Mouse (Mus musculus): ENCODE data around the gene Prkce. TPM values are rescaled to one million over a fixed set of nuclear protein-coding genes. Genes with fewer than 3 reads are reported as not detected.

Gene Prkce
- total RNA-seq, 2 experiments from 2014 or later = 1.7 to 3.8 TPM

- ATAC-seq (replicated peaks; ENCODE audit: low FRiP score, low TSS enrichment, poor library complexity, severe bottlenecking) = no peak
These were observed 46.7 kb downstream of the Prkce start for GRCm38 (mm10) chr17:86214285-86214684.

DNA sequence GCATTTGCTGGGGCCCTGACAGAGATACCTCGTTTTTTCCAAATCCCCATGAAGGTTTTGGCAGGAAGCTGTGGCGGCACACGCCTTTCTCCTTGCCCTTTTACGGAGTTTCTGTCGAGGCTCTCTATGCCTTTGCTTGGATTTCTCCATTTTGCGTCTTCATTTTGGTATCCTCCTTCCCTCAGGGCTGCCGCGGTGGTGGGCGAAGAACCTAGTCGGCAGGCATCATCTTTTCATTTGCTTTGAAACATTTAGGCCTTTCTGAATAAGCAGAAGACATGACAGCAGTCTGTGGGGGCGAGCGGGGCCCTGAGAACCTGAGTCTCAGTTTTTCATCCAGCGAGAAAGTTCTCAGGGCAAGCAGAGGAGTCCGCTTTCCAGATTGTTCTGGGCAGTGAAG, 47.2 kb downstream of the Prkce start:
- no peak for ATAC-seq (replicated peaks; ENCODE audit: low FRiP score, low TSS enrichment, poor library complexity, severe bottlenecking)

GRCm38 (mm10) chr17:86215771-86216170, 48.2 kb downstream of the Prkce start:
- ATAC-seq (replicated peaks; ENCODE audit: low FRiP score, low TSS enrichment, poor library complexity, severe bottlenecking) = peak; percentile 78

DNA sequence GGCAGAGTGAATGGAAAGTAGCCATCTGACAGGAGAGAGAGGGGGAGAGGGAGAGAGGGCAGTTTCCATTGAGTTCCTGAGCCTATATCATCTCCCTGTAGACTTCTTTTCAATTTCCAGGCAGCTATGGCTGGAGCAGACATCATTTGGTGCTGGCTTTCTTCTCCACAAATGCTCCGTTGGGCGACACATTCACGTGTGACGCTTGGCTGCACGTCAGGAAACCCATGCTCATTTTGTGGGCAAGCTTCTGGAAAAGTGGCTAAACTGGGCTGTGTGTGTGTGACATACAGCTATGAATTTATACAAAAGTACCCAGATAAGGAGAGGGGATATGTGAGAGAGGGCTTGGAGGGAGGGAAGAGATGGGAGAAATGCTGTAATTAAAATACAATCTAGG, 49.9 kb downstream of the Prkce start:
- no peak for ATAC-seq (replicated peaks; ENCODE audit: low FRiP score, low TSS enrichment, poor library complexity, severe bottlenecking)

- ATAC-seq (replicated peaks; ENCODE audit: low FRiP score, low TSS enrichment, poor library complexity, severe bottlenecking) = no peak
These were observed 51.0 kb downstream of the Prkce start for GRCm38 (mm10) chr17:86218553-86218952.

DNA sequence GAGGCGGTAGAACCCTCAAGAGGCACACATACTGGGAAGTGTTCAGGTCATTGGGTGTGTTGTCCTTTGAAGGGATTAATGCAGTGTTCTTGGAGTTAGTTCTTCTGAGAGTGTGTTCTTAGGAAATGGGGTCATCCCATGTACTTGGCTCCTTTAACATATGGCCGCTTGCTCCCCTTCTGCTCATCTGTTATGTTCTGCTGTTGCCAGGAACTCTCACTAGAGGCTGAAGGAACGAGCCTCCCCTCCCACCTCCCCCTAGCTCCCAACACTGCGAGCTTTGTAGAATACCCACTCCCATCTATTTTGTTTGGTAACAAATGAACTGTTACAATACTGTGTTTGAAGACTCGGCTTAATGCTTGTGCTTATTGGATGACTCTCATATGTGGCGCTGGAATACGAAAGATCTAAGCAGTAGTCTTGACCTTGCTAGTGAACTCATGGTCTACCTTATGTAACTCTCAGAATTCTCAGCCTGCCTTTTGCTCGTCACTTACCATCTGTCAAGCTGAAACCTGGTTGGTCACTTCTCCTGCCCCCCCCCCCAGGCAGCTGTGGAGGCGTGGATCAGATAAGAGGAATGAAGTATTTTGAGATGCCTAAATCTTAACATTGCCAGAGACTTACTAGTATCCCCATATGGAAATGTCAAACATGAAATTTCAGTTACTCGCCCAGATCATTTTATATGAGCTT, 58.1 kb downstream of the Prkce start:
- no peak for ATAC-seq (replicated peaks; ENCODE audit: low FRiP score, low TSS enrichment, poor library complexity, severe bottlenecking)

GRCm38 (mm10) chr17:86226198-86226597, 58.6 kb downstream of the Prkce start:
- ATAC-seq (replicated peaks; ENCODE audit: low FRiP score, low TSS enrichment, poor library complexity, severe bottlenecking) = no peak

GRCm38 (mm10) chr17:86226635-86227034, 59.0 kb downstream of the Prkce start:
- no peak for ATAC-seq (replicated peaks; ENCODE audit: low FRiP score, low TSS enrichment, poor library complexity, severe bottlenecking)

- ATAC-seq (replicated peaks; ENCODE audit: low FRiP score, low TSS enrichment, poor library complexity, severe bottlenecking) = no peak
These were observed 59.8 kb downstream of the Prkce start for GRCm38 (mm10) chr17:86227389-86227788.

- ATAC-seq (replicated peaks; ENCODE audit: low FRiP score, low TSS enrichment, poor library complexity, severe bottlenecking) = no peak
These were observed 61.3 kb downstream of the Prkce start for GRCm38 (mm10) chr17:86228850-86229249.

GRCm38 (mm10) chr17:86230141-86230633, 62.6 kb downstream of the Prkce start:
- ATAC-seq (replicated peaks; ENCODE audit: low FRiP score, low TSS enrichment, poor library complexity, severe bottlenecking) = no peak

- ATAC-seq (replicated peaks; ENCODE audit: low FRiP score, low TSS enrichment, poor library complexity, severe bottlenecking) = no peak
These were observed 64.2 kb downstream of the Prkce start for GRCm38 (mm10) chr17:86231741-86232179.

DNA sequence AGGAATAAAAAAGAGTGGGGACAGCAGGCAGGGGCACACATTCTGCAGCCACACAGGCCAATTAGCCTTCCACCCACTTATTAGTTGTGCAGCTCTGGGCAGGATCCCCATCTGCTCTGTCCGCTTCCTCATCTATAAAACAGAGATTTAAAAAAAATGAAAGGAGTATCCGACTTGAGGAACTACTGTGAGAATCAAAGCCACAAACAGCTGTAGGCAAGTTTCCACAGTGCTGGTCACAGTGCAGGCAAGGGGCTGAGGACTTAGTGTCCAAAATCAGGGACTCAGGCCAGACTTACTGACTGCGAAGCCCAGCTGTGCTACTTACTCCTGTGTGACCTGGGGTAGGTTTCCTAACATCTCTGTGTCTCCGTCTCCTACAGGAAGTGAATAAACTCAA, 64.7 kb downstream of the Prkce start:
- ATAC-seq (replicated peaks; ENCODE audit: low FRiP score, low TSS enrichment, poor library complexity, severe bottlenecking) = no peak

DNA sequence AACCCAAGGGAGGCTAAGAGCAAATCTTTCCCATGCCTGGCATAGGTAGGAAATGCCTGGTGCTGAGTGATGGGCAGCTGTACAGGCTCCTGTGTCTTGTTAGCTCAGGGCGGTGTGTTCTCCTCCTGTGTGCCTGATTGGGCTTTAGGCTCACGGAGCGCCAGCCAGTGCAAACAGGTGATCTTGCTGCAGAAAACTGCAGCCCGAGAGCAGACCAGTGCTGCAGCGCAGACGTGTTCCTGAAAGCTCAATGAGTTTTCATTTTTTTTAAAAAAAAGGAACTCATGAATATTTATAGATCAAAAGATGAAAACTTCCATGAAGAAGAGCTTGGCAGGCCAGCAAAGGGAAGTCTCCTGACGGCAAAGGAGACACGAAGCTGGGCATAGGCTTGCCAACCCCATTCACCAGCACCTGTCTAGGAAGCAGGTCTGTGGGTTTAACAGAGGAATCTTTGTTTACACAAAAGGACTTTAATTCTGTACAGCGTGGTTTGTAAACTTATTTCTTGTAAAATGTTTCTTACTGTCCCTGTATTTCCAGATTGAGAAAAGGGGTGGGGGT, 67.1 kb downstream of the Prkce start:
- no peak for ATAC-seq (replicated peaks; ENCODE audit: low FRiP score, low TSS enrichment, poor library complexity, severe bottlenecking)

DNA sequence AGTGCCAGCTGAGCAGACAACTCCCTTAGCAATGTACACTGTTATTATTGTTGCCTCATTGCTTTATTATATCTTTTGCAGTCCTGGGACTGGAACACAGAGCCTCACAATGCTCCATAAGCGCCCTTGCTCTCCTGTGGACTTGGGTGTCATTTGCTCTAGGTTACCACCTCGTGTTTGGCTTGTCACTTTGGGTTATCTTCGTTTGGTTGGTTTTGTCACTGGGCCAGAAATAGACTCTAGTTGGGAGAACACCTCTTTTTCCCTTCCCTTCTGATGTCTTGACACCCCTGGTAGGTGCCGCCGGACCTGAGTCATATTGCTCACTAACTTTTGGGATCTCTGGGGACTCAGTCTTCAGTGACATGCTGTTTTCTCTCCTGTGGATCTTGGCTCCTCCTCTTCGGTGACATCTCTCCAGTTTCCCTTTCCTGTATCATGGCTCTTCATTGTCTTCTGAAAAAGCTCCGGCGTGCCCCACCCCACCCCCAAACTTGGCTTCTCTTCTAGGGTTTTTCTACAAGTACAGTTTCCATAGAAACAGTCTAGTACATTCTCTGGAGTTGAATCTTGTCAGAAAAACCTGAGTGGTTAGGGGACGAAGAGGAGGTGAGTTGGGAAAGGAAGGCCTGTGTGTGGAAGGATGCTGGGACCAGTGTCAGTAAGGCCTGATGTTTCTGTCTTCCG, 68.6 kb downstream of the Prkce start:
- no peak for ATAC-seq (replicated peaks; ENCODE audit: low FRiP score, low TSS enrichment, poor library complexity, severe bottlenecking)

GRCm38 (mm10) chr17:86236861-86237763, 69.5 kb downstream of the Prkce start:
- no peak for ATAC-seq (replicated peaks; ENCODE audit: low FRiP score, low TSS enrichment, poor library complexity, severe bottlenecking)

- ATAC-seq (replicated peaks; ENCODE audit: low FRiP score, low TSS enrichment, poor library complexity, severe bottlenecking) = no peak
These were observed 74.7 kb downstream of the Prkce start for GRCm38 (mm10) chr17:86242291-86242690.

DNA sequence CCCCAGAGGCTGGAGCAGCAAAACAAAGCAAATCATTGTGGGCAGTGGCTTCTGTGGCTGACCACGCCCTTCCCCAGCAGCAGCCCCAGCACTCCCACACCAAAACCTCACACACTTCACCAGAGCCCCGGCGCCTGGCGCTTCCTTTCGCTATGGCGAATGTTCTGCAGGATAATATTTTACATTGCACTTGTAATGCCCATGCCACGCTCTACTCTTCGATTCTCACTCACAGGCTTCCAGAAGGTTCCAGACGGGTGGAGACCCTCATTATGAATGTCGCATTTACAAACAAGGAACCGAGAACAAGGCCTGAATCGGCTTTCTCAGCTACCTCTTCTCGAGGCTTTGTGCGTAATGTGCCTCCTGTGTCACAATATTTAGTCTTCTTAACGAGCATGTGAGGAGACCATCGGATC, 75.5 kb downstream of the Prkce start:
- ATAC-seq (replicated peaks; ENCODE audit: low FRiP score, low TSS enrichment, poor library complexity, severe bottlenecking) = peak; percentile 86

GRCm38 (mm10) chr17:86244397-86244796, 76.8 kb downstream of the Prkce start:
- no peak for ATAC-seq (replicated peaks; ENCODE audit: low FRiP score, low TSS enrichment, poor library complexity, severe bottlenecking)

GRCm38 (mm10) chr17:86248832-86249231, 81.2 kb downstream of the Prkce start:
- no peak for ATAC-seq (replicated peaks; ENCODE audit: low FRiP score, low TSS enrichment, poor library complexity, severe bottlenecking)
